Mouse (Mus musculus) hindbrain, embryonic 11.5 days (tissue): ENCODE results near the gene Wbp2. TPM values are rescaled to one million over a fixed set of nuclear protein-coding genes. Genes with fewer than 3 reads are reported as not detected.

Experiments
- ATAC-seq: fragments of 200-750 bp; cut with Nextera tagmentation; 2 replicates; pipeline ENCODE4 v1.8.0; 2017; ENCODE audit warnings: mild to moderate bottlenecking, moderate TSS enrichment, moderate library complexity; ENCODE audit not compliant: low FRiP score
- DNase-seq: peaks from one replicate; pipeline ENCODE4 v3.0.0-alpha.2; 2015; ENCODE audit warnings: low spot score
- H3K27ac ChIP-seq: fragments of 300-500 bp; sonication (generic); 2 replicates; pipeline ENCODE4 v1.5.1; 2014; ENCODE audit warnings: mild to moderate bottlenecking, low read depth, low read length
- H3K27me3 ChIP-seq: fragments of 300-500 bp; sonication (generic); 2 replicates; pipeline ENCODE4 v1.6.1; 2014; ENCODE audit warnings: mild to moderate bottlenecking, low read length, moderate library complexity, mixed read lengths; ENCODE audit not compliant: control insufficient read depth, insufficient read depth
- H3K36me3 ChIP-seq: fragments of 300-500 bp; sonication (generic); 2 replicates; pipeline ENCODE4 v1.6.1; 2014; ENCODE audit warnings: mild to moderate bottlenecking, low read length, moderate library complexity, mixed read lengths; ENCODE audit not compliant: control insufficient read depth, insufficient read depth
- H3K4me1 ChIP-seq: fragments of 300-500 bp; sonication (generic); replicated peaks from 2 replicates; pipeline ENCODE4 v1.6.1; 2014; ENCODE audit warnings: low read length, mixed read lengths; ENCODE audit not compliant: control insufficient read depth, insufficient read depth
- H3K4me2 ChIP-seq: fragments of 300-500 bp; sonication (generic); replicated peaks from 2 replicates; pipeline ENCODE4 v1.6.1; 2014; ENCODE audit warnings: mild to moderate bottlenecking, low read depth, low read length
- H3K4me3 ChIP-seq: fragments of 300-500 bp; sonication (generic); 2 replicates; pipeline ENCODE4 v1.5.1; 2014; ENCODE audit warnings: low read depth, low read length
- H3K9ac ChIP-seq: fragments of 300-500 bp; sonication (generic); 2 replicates; pipeline ENCODE4 v1.6.1; 2014; ENCODE audit warnings: low read depth, low read length
- H3K9me3 ChIP-seq: fragments of 300-500 bp; sonication (generic); 2 replicates; pipeline ENCODE4 v1.6.1; 2016; ENCODE audit warnings: low read length; ENCODE audit not compliant: control insufficient read depth
- WGBS: fragments of 180-500 bp; shearing (Covaris S2); extraction: QIAGEN DNeasy Blood & Tissue Kit; methylation state at CpG from one replicate; pipeline ENCODE4 v1.1.7; 2014; 5-methylcytosine and 5-hydroxymethylcytosine counted together
- polyA plus RNA-seq: library from polyadenylated mRNA; unstranded; fragments of >200 nt; fragmentation: Nextera tagmentation; extraction: Ambion mirVana; gene quantifications from 2 replicates; pipeline ENCODE4 v1.2.1, GENCODE M21; 2014

The Wbp2 gene
- 85.4 and 88.6 TPM in 2 replicates for polyA plus RNA-seq

DNA sequence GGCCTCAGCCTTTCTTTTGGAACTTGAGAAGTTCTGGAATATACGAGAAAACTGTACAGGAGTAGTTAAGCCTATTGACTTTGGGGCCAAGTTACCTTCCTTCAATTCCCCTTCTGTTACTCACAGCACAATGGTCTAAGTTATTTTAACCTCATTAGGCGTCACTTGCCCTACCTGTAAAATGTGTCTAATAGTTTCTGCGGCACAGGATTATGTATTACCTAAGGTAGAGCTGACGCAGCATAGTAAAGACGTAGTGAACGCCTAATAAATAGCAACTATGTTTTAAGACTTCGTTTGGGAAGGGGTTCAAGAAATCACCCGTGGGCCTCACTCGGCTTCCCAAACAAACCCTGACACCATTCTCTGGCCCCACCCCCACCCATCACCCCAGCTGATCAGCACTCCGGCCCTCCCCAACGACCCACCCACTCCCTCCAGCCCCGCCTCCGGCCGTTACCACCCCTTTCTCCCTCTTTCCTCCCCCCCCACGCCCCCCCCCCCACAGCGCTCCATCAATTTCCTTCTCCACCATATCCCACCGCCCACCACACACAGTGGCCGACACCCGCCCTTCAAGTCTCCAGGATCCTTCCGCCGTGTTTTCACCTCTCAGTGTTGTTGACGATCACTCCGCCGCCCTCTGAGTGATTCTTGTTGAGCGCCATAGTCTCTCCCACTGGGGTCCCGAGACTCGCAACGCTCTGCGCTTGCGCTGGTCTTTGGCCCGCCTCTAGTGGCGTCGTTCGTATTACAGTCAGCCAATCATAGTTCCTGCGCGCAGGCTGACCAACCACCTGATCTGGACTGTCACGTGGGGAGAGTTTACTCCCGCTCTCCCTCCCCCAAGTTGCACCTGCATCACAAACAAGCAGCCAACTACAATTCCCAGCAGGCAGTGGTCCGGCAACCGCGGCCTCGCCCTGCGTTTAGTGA lies at the start of gene Wbp2:
Wbp2 (minus strand) TSS at position 738 of the 936 bp plus-strand sequence.
- DNase-seq (peak; percentile 99), ATAC-seq (peak; percentile 96)
- H3K4me2 ChIP-seq = peak within 1 kb of the TSS; percentile 55
- H3K4me3 ChIP-seq = peak within 1 kb of the TSS; percentile 43
- H3K27ac ChIP-seq = peak within 1 kb of the TSS; percentile 65
- peak within 1 kb of the TSS; percentile 25 for H3K9ac ChIP-seq
- no peaks in the 10 kb centered on the region for H3K9me3 ChIP-seq
- WGBS = 6% methylated on average over 40 of the region's 43 CpGs
- H3K36me3 ChIP-seq = 0 out of 2 replicates have a peak, but pooled peaks cover 6% of the 10 kb centered on the region
- H3K4me1 ChIP-seq = no peaks in the 10 kb centered on the region
- no peaks in the 10 kb centered on the region for H3K27me3 ChIP-seq

DNA sequence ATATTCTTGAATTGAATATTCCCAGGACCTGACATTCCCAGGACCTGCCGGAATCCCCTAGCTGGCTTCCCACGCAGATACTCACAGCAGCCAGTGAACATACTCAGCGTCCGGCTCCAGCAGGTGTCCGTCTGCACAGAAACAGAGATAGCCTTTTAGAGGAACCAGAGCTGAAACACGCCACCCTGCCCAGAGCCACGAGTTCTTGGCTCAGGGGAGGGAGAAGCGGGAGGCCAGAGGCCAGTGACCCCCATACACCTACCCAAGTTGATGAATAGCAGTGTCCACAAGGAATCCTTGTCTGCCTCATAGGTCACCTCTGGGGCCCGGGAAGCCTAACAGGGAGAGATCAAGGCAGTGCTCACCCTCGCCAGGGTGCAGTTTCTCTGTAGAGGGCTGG lies 47.4 kb upstream of the Wbp2 start:
- Histone ChIP-seq H3K4me1 (no peaks in the 10 kb centered on the region; the same call in 1 of the 2 replicates), H3K27me3 (no peaks in the 10 kb centered on the region)
- ATAC-seq = no peak

DNA sequence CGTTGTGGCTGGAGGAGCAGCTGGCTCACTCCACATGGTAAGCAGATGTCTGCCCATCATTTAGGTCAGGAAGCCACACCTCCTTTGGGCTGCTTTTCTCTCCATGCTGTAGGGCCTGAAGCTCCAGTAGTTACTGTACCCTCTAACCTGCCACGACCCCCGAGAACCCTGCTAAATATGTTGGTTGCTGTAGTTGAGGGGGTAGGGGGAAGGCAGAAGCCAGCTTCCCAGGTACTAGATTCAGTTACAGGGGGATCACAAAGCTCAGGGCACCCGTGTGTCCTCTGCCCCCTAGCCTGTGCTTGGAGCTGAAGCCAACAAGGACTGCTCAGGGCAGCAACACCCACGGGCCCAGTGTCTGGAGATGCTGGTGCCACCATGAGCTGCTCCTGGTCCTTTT lies 46.7 kb upstream of the Wbp2 start:
- no peak for ATAC-seq
- H3K27me3 ChIP-seq = no peaks in the 10 kb centered on the region
- DNase-seq = no peak
- 0 out of 2 replicates have a peak, but pooled peaks cover 10% of the 10 kb centered on the region for H3K36me3 ChIP-seq
- H3K4me2 ChIP-seq = no peak overlapping the region
- H3K4me3 ChIP-seq = no peak overlapping the region
- no peaks in the 10 kb centered on the region; the same call in 1 of the 2 replicates for H3K4me1 ChIP-seq
- no peaks in the 10 kb centered on the region for H3K9me3 ChIP-seq
- no peak overlapping the region for H3K27ac ChIP-seq
- 73% methylated on average over 5 of the region's 5 CpGs for WGBS
- H3K9ac ChIP-seq = no peak overlapping the region

More for the DNA sequence above, 47.4 kb upstream of the Wbp2 start:
- Histone ChIP-seq H3K9ac (no peak overlapping the region), H3K4me2 (no peak overlapping the region), H3K9me3 (no peaks in the 10 kb centered on the region), H3K4me3 (no peak overlapping the region), H3K27ac (no peak overlapping the region), H3K36me3 (0 out of 2 replicates have a peak, but pooled peaks cover 10% of the 10 kb centered on the region)
- no peak for DNase-seq
- 89% methylated on average over 10 of the region's 10 CpGs for WGBS

DNA sequence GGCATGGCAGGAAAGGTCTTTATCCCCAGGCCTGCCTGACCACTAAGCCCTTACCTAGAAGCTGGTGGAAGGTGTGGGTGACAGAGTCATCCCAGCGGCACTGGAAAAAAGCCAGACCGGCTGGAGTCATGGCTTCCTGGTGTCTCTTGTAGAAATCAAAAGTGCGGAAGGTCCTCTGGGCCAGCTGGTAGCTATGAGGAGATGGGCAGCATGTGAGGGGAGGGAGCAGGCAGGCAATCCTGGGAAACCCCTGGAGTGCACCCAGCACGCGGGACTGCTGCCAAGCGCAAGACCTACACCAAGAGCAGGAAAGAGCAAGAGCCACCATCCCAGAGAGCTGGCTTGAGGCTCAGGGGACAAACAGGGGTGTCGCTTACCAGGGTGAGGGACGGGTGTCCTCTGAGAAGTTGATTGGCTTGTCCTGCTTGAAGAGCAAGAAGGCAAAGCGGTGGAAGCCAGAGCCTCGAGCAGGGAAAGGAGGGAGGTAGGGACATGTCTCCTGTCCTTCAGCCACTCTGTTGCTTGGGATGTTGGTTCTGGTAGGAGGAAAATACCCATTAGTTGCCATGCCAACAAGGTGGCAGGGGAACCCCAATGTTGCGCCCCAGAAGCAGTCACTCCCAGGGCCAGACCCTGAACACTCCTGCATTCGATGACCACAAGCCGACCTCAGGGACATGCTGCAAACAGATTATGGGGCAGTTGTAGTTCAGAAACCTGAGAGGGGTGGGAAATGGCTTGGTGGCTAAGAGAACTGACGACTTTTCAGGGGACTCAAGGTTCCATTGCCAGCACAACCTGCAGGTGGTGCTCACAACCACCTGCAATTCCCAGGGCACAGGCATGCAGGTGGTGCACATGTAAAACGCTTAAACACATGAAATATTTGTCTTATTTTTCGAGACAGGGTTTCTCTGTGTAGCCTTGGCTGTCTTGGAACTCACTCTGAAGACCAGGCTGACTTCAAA lies 45.9 kb upstream of the Wbp2 start:
- no peaks in the 10 kb centered on the region for H3K9me3 ChIP-seq
- H3K27ac ChIP-seq = no peak overlapping the region
- no peak overlapping the region for H3K9ac ChIP-seq
- no peaks in the 10 kb centered on the region for H3K4me1 ChIP-seq
- no peak overlapping the region for H3K4me3 ChIP-seq
- H3K27me3 ChIP-seq = no peaks in the 10 kb centered on the region
- no peak overlapping the region for H3K4me2 ChIP-seq
- 0 out of 2 replicates have a peak, but pooled peaks cover 10% of the 10 kb centered on the region for H3K36me3 ChIP-seq
- ATAC-seq (no peak), DNase-seq (no peak)
- WGBS = 86% methylated on average over 16 of the region's 16 CpGs

DNA sequence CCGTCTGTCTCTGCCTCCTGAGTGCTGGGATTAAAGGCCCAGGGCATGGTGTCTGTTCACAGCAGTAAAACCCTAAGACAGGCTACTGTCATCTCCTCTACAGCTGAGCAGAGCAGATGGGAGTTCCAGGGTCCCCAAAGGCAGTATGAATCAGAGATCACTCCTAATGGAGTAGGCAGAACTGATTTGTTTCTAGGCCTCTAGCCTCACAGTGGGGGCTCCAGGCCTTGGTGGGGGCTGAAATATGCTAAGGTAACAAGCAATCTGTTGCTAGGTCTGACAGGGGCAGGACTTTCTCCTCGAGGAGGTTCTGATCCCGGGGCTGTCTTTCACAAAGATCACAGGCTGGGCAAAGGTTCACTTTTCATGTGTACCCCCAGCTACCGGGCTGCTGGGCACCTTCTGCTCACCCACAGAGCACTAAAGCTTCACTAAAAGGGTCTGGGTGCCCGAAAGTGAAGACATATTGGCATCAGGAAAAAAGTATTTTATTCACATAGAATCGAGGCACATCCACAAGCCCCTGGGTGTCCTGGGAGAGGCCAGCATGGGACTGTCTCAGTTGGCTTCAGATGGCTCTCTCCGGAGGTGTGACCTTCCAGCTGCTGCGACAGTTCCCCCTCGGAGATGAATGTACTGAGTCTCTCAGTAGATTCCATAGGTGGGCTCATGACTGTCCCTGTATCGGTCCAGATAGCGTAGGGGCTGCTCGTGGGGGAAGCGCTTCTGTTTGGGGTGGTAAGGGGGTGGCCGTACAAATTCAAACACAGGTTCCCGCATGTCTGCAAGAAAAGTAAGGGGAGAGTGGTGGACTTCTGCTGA lies 44.8 kb upstream of the Wbp2 start:
- H3K9ac ChIP-seq = peak overlapping the region; percentile 73
- 83% methylated on average over 15 of the region's 15 CpGs for WGBS
- DNase-seq = no peak
- H3K27me3 ChIP-seq = no peaks in the 10 kb centered on the region
- 0 out of 2 replicates have a peak, but pooled peaks cover 10% of the 10 kb centered on the region for H3K36me3 ChIP-seq
- H3K4me1 ChIP-seq = peaks cover 4% of the 10 kb centered on the region; the same call in 1 of the 2 replicates
- H3K27ac ChIP-seq = no peak overlapping the region
- ATAC-seq = no peak
- no peaks in the 10 kb centered on the region for H3K9me3 ChIP-seq
- no peak overlapping the region; the same call in 1 of the 2 replicates for H3K4me3 ChIP-seq
- peak overlapping the region; percentile 78 for H3K4me2 ChIP-seq

DNA sequence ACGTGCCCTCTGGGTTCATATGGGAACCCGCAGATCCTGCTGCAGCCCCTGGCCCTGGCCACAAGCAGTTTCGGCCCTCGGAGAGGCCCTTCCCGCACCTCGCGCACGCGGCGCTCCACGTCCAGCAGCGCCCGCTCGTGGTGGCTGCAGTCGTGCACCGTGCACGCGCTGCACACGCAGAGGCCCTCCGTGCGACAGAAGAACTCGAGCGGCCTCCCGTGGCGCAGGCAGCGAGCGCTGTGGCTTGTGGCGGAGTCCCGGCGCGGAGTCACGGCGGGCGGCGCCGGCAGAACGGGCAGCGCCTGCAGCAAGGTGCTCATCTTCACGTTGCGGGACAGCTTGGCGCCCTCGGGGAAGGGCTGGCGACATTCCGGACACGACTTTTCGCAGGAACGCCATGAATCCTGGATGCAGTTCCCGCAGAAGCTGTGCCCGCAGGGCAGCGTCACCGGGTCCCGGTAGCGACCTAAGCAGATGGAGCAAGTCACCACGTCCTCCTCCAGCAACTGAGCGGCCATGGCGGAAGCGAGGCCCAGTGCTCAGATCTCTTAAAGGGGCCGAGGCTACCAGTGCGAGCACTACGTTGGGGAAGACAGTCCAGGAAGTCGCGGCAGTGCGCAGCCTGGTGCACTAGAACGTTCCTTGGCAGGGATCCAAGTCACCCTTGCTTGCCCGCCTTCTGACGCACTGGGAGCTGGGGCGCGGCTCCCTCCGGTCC lies 43.9 kb upstream of the Wbp2 start, which contains the start of gene Trim65:
Trim65 (minus strand) TSS at position 641 of the 718 bp plus-strand sequence.
- no peaks in the 10 kb centered on the region for H3K9me3 ChIP-seq
- peak within 1 kb of the TSS; percentile 73 for H3K9ac ChIP-seq
- 0 out of 2 replicates have a peak, but pooled peaks cover 10% of the 10 kb centered on the region for H3K36me3 ChIP-seq
- peak within 1 kb of the TSS; percentile 52 for H3K4me3 ChIP-seq
- ATAC-seq (peak; percentile 82), DNase-seq (peak; percentile 90)
- H3K4me2 ChIP-seq = peak within 1 kb of the TSS; percentile 78
- no peaks in the 10 kb centered on the region for H3K27me3 ChIP-seq
- H3K27ac ChIP-seq = peak within 1 kb of the TSS; percentile 82
- H3K4me1 ChIP-seq = peaks cover 4% of the 10 kb centered on the region; the same call in 1 of the 2 replicates
- WGBS = 3% methylated on average over 69 of the region's 69 CpGs

DNA sequence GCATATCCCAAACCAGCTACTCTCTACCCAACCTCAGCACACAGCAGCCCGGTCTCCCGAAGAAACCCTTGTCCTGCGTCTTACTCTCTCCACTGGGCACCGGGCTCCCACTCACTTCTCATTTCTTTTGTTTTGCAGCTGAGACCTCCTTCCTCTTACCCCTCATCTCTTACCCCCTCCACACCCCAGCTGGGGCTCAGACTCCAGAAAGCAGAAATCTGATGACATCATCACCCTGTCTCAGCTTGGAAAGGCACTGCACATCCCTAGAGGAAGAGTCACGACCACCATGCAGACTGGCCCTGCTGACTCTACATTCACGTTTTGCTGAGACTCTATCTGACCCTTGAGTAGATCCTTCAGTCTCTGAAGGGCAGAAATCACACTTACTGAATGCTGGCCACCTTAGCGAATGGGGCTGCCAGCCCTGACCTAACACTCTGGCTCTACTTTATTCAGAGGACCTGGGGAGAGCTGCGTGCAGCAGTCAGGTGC lies 43.2 kb upstream of the Wbp2 start:
- ATAC-seq (peak; percentile 55), DNase-seq (peak; percentile 62)
- peak overlapping the region; percentile 52 for H3K4me3 ChIP-seq
- H3K4me2 ChIP-seq = peak overlapping the region; percentile 78
- H3K9me3 ChIP-seq = no peaks in the 10 kb centered on the region
- peaks cover 4% of the 10 kb centered on the region; the same call in 1 of the 2 replicates for H3K4me1 ChIP-seq
- 42% methylated on average over 8 of the region's 8 CpGs for WGBS
- H3K9ac ChIP-seq = peak overlapping the region; percentile 73
- 0 out of 2 replicates have a peak, but pooled peaks cover 10% of the 10 kb centered on the region for H3K36me3 ChIP-seq
- H3K27ac ChIP-seq = peak overlapping the region; percentile 82
- H3K27me3 ChIP-seq = no peaks in the 10 kb centered on the region
